21 mouse cellular contexts compared by ENCODE assay signal in the genomic region with DNA sequence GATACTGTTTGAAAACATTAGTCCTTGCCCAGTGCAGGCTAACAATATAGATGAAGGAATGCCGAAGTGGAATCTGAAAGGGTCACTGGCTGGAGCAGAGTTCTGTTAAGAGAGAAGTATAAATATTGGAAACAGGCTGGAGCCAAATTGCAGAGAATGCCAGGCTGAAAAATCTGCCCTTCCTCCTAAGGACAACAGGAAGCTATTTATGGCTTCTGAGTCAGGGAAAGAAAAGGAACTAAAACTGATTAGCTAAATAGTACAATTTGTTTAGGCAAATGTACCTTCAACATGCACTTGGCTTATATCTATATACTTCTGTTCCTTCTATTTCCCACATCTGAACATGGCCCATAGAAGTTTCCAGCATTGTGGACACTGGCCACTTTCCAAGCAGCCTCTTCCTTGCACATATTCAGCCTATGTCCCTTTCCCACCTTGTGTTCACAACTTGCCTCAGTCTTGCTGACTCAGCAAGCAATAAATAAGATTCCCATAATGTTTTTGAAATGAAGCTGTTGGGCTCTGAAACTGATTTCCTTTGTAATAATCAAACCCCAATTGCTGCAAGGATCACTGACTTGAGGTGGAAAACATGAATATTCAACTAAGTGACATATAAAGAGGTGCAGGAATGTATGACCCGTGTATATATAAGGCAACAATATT. TPM values are rescaled to one million over a fixed set of nuclear protein-coding genes. Genes with fewer than 3 reads are reported as not detected.
DNase-seq lines count a peak whose midpoint lies in the region; ATAC-seq and TF ChIP-seq lines count a peak whose summit lies in the region.
"Had no signal": no experiment of that assay in that cellular context is flagged by ENCODE, and none has a peak within 500 bp of the region (broad histone marks: within the 10 kb centered on the region; RNA-seq: fewer than 3 reads in every experiment).

No protein-coding gene starts in this region.

- no peaks in the 10 kb centered on the region for H3K27me3 ChIP-seq in heart, embryonic 10.5 days (ENCODE audit: insufficient read depth, poor library complexity, severe bottlenecking)
- no peaks in the 10 kb centered on the region for H3K27me3 ChIP-seq in stomach, postnatal 0 days (ENCODE audit: control insufficient read depth, insufficient read depth, low read length)
- H3K27me3 ChIP-seq: embryonic facial prominence, embryonic 12.5 days; forebrain, embryonic 15.5 days; hindbrain, embryonic 12.5 days had no signal

- peak; percentile 18 to 23 for DNase-seq in heart, adult 18-20 months
- DNase-seq in heart, embryonic 10.5 days (ENCODE audit: low spot score), result no peak
- peak; percentile 12 to 15 for DNase-seq in heart, postnatal 10 days
- DNase-seq in heart, adult 8-10 months (ENCODE audit: low spot score), result no peak
- DNase-seq in stomach, postnatal 0 days (ENCODE audit: low spot score), result peak; percentile 40
- no peak for DNase-seq in spleen, postnatal 14 days (ENCODE audit: low spot score in 2 of 2)
- no peak for DNase-seq in layer of hippocampus, postnatal 10 days (ENCODE audit: low spot score in 2 of 2)
- DNase-seq: adrenal gland, adult 8-10 months; adrenal gland, postnatal 36 days; cerebellum, adult 11-12 months; cerebellum, adult 9-10 months; cerebellum, postnatal 25 days; gastrocnemius, postnatal 14 days; heart, postnatal 4 days; kidney, adult 11 months had no signal

- WGBS in heart, embryonic 10.5 days, result 66% methylated on average over 2 of the region's 2 CpGs
- WGBS in stomach, postnatal 0 days, result 55% methylated on average over 2 of the region's 2 CpGs

- no peaks in the 10 kb centered on the region for H3K4me1 ChIP-seq in heart, embryonic 10.5 days
- peaks cover 22% of the 10 kb centered on the region for H3K4me1 ChIP-seq in bone marrow macrophage, adult 2 months (ENCODE audit: control insufficient read depth, insufficient read depth, low read length)
- no peaks in the 10 kb centered on the region for H3K4me1 ChIP-seq in stomach, postnatal 0 days (replicated peaks; ENCODE audit: control insufficient read depth, insufficient read depth)
- H3K4me1 ChIP-seq: embryonic facial prominence, embryonic 12.5 days; forebrain, embryonic 15.5 days; hindbrain, embryonic 12.5 days had no signal

- H3K9ac ChIP-seq in stomach, postnatal 0 days (ENCODE audit: low read length), result no peak overlapping the region
- H3K9ac ChIP-seq: embryonic facial prominence, embryonic 12.5 days; forebrain, embryonic 15.5 days; hindbrain, embryonic 12.5 days had no signal

- peak; percentile 74 for ATAC-seq in stomach, postnatal 0 days (ENCODE audit: low FRiP score, low TSS enrichment)
- ATAC-seq: forebrain, embryonic 15.5 days; hindbrain, embryonic 16.5 days; inflammation-experienced regulatory T-cells, adult 6 months had no signal

- H3K9me3 ChIP-seq in heart, embryonic 10.5 days, result no peaks in the 10 kb centered on the region
- no peaks in the 10 kb centered on the region for H3K9me3 ChIP-seq in stomach, postnatal 0 days (ENCODE audit: control insufficient read depth, low read length)
- H3K9me3 ChIP-seq: embryonic facial prominence, embryonic 12.5 days; forebrain, embryonic 15.5 days; hindbrain, embryonic 12.5 days had no signal

- intact Hi-C loops in heart, postnatal 10 days (cut with DNase I), result no loop called here

- no peak overlapping the region for H3K27ac ChIP-seq in heart, embryonic 10.5 days
- H3K27ac ChIP-seq in bone marrow macrophage, adult 2 months (ENCODE audit: insufficient read depth, low read depth, low read length), result peak overlapping the region; percentile 93
- H3K27ac ChIP-seq in stomach, postnatal 0 days (replicated peaks), result no peak overlapping the region
- H3K27ac ChIP-seq: embryonic facial prominence, embryonic 12.5 days; forebrain, embryonic 15.5 days; hindbrain, embryonic 12.5 days had no signal

- no peaks in the 10 kb centered on the region for H3K36me3 ChIP-seq in heart, embryonic 10.5 days
- no peaks in the 10 kb centered on the region for H3K36me3 ChIP-seq in stomach, postnatal 0 days (ENCODE audit: control insufficient read depth, insufficient read depth, low read length)
- H3K36me3 ChIP-seq: embryonic facial prominence, embryonic 12.5 days; forebrain, embryonic 15.5 days; hindbrain, embryonic 12.5 days had no signal

- H3K4me2 ChIP-seq in stomach, postnatal 0 days (replicated peaks; ENCODE audit: low read depth), result no peak overlapping the region
- H3K4me2 ChIP-seq: embryonic facial prominence, embryonic 12.5 days; forebrain, embryonic 15.5 days; hindbrain, embryonic 12.5 days had no signal

- no peak overlapping the region for H3K4me3 ChIP-seq in heart, embryonic 10.5 days
- no peak overlapping the region for H3K4me3 ChIP-seq in bone marrow macrophage, adult 2 months (ENCODE audit: insufficient read depth, low read length)
- H3K4me3 ChIP-seq in stomach, postnatal 0 days (ENCODE audit: low read depth, low read length), result no peak overlapping the region
- H3K4me3 ChIP-seq: embryonic facial prominence, embryonic 12.5 days; forebrain, embryonic 15.5 days; hindbrain, embryonic 12.5 days had no signal

- no peak for TF ChIP-seq EP300 in stomach, postnatal 0 days (optimal IDR thresholded peaks at IDR 0.05)

- TF ChIP-seq POLR2A in bone marrow macrophage, adult 2 months (IDR thresholded peaks at IDR 0.05; ENCODE audit: borderline replicate concordance, low read depth, low read length), result no peak

- TF ChIP-seq CTCF in bone marrow macrophage, adult 2 months (IDR thresholded peaks at IDR 0.05; ENCODE audit: low read depth, low read length), result no peak
- no peak for TF ChIP-seq CTCF in stomach, postnatal 0 days (IDR thresholded peaks at IDR 0.05; ENCODE audit: low read depth)

RNA-seq across cellular contexts. Expression of gene Enox2, which starts 8.0 kb away (rescaled TPM):
- total RNA-seq in heart, adult 18-20 months (2021), result 1 to 10 TPM; 6.1 to 9.2 TPM
- 5.7 and 6.7 TPM in 2 replicates for polyA plus RNA-seq in heart, embryonic 10.5 days (2016; fragmentation: Nextera tagmentation; extraction: Ambion mirVana)
- total RNA-seq in heart, postnatal 10 days (2021), result 10 to 100 TPM; 10.4 to 12.8 TPM
- 1 to 10 TPM; 6.5 to 7.8 (median 7.3) TPM for total RNA-seq in heart, adult 8-10 months (2022)
- 24.1 and 24.9 TPM in 2 replicates for polyA plus RNA-seq in bone marrow macrophage, adult 2 months (2012; ENCODE audit: insufficient read depth, insufficient read length, missing spikeins)
- 5.8 and 6.5 TPM in 2 replicates for polyA plus RNA-seq in stomach, postnatal 0 days (2015; fragmentation: Nextera tagmentation; extraction: Ambion mirVana)
- total RNA-seq in layer of hippocampus, postnatal 10 days (2021), result 10 to 100 TPM; 21.9 to 23.5 TPM

Comparison
In these comparisons a context has a peak if more than half of its experiments do, and no peak if none do; other contexts are left out.
1. DNase-seq: peak in heart, adult 18-20 months (2 of 2), heart, postnatal 10 days (2 of 2) and stomach, postnatal 0 days (single experiment); none in heart, embryonic 10.5 days (single experiment), heart, adult 8-10 months (single experiment), spleen, postnatal 14 days (0 of 2) and layer of hippocampus, postnatal 10 days (0 of 2).